Comparison of ENCODE assay signal across 7 mouse cellular contexts in genomic region chr10:81266211-81267105, GRCm38 (mm10). TPM values are rescaled to one million over a fixed set of nuclear protein-coding genes. Genes with fewer than 3 reads are reported as not detected.
DNase-seq lines count a peak whose midpoint lies in the region; ATAC-seq lines count a peak whose summit lies in the region.

TSS of gene Mrpl54 (minus strand) at chr10:81266934.
TSS of gene Apba3 (plus strand) at chr10:81266960.

- peak within 1 kb of the TSS; percentile 81 for H3K9ac ChIP-seq in embryonic facial prominence, embryonic 11.5 days (replicated peaks; ENCODE audit: low read length)
- peak within 1 kb of the TSS; percentile 83 for H3K9ac ChIP-seq in limb, embryonic 11.5 days (ENCODE audit: low read length)
- peak within 1 kb of the TSS; percentile 68 for H3K9ac ChIP-seq in midbrain, embryonic 14.5 days (replicated peaks; ENCODE audit: low read length)

- peak; percentile 98 for DNase-seq in adrenal gland, postnatal 14 days
- DNase-seq in embryonic facial prominence, embryonic 11.5 days (ENCODE audit: low spot score): peak; percentile 98
- peak; percentile 100 for DNase-seq in heart, adult 11 months
- DNase-seq in kidney, adult 18-20 months: peak; percentile 98
- peak; percentile 95 for DNase-seq in limb, embryonic 11.5 days (ENCODE audit: low spot score)
- DNase-seq in midbrain, embryonic 14.5 days: peak; percentile 99
- DNase-seq in spleen, adult 18-20 months: peak; percentile 94 to 95

- H3K4me1 ChIP-seq in embryonic facial prominence, embryonic 11.5 days (ENCODE audit: control insufficient read depth, insufficient read depth, low read length): no peaks in the 10 kb centered on the region
- 0 out of 2 replicates have a peak, but pooled peaks cover 2% of the 10 kb centered on the region for H3K4me1 ChIP-seq in limb, embryonic 11.5 days (ENCODE audit: control insufficient read depth, insufficient read depth, low read length)
- H3K4me1 ChIP-seq in midbrain, embryonic 14.5 days (ENCODE audit: control insufficient read depth, insufficient read depth, low read length): peaks cover 12% of the 10 kb centered on the region; the same call in 1 of the 2 replicates

- under 1% methylated on average over 48 of the region's 48 CpGs for WGBS in embryonic facial prominence, embryonic 11.5 days
- WGBS in limb, embryonic 11.5 days: 1% methylated on average over 48 of the region's 48 CpGs
- whole genome bisulfite sequencing in midbrain, embryonic 14.5 days: 2% methylated on average over 48 of the region's 48 CpGs

- H3K4me2 ChIP-seq in embryonic facial prominence, embryonic 11.5 days (ENCODE audit: low read depth, low read length): peak within 1 kb of the TSS; percentile 48
- H3K4me2 ChIP-seq in limb, embryonic 11.5 days (ENCODE audit: low read depth, severe bottlenecking): peak within 1 kb of the TSS; percentile 67
- peak within 1 kb of the TSS; percentile 71 for H3K4me2 ChIP-seq in midbrain, embryonic 14.5 days (ENCODE audit: low read length)

- ATAC-seq in embryonic facial prominence, embryonic 11.5 days (replicated peaks; ENCODE audit: insufficient number of reproducible peaks, low FRiP score, low TSS enrichment, low read depth): peak; percentile 87
- peak; percentile 90 for ATAC-seq in limb, embryonic 11.5 days (ENCODE audit: insufficient number of reproducible peaks, low FRiP score, low TSS enrichment, low read depth)
- ATAC-seq in midbrain, embryonic 14.5 days (ENCODE audit: low FRiP score, low TSS enrichment): peak; percentile 93

- H3K9me3 ChIP-seq in embryonic facial prominence, embryonic 11.5 days (replicated peaks; ENCODE audit: control insufficient read depth, low read length): no peaks in the 10 kb centered on the region
- H3K9me3 ChIP-seq in limb, embryonic 11.5 days (ENCODE audit: control insufficient read depth, low read length): no peaks in the 10 kb centered on the region
- no peaks in the 10 kb centered on the region for H3K9me3 ChIP-seq in midbrain, embryonic 14.5 days (ENCODE audit: control insufficient read depth, low read length)

- H3K36me3 ChIP-seq in embryonic facial prominence, embryonic 11.5 days (replicated peaks; ENCODE audit: control insufficient read depth, insufficient read depth, low read depth, low read length): peaks cover 2% of the 10 kb centered on the region
- peaks cover 10% of the 10 kb centered on the region; the same call in 1 of the 2 replicates for H3K36me3 ChIP-seq in limb, embryonic 11.5 days (ENCODE audit: control insufficient read depth, insufficient read depth, low read length)
- peaks cover 43% of the 10 kb centered on the region for H3K36me3 ChIP-seq in midbrain, embryonic 14.5 days (ENCODE audit: control insufficient read depth, insufficient read depth, low read length)

- H3K27me3 ChIP-seq in embryonic facial prominence, embryonic 11.5 days (ENCODE audit: control insufficient read depth, insufficient read depth, low read length): no peaks in the 10 kb centered on the region
- H3K27me3 ChIP-seq in limb, embryonic 11.5 days (ENCODE audit: control insufficient read depth, insufficient read depth, low read length): no peaks in the 10 kb centered on the region
- H3K27me3 ChIP-seq in midbrain, embryonic 14.5 days (ENCODE audit: control insufficient read depth, insufficient read depth, low read length): no peaks in the 10 kb centered on the region

- no peak within 1 kb of the TSS; the same call in 1 of the 2 replicates for H3K27ac ChIP-seq in embryonic facial prominence, embryonic 11.5 days (replicated peaks; ENCODE audit: low read depth, low read length)
- no peak within 1 kb of the TSS; the same call in 1 of the 2 replicates for H3K27ac ChIP-seq in limb, embryonic 11.5 days (replicated peaks; ENCODE audit: low read depth, low read length)
- peak within 1 kb of the TSS; percentile 81 for H3K27ac ChIP-seq in midbrain, embryonic 14.5 days (replicated peaks; ENCODE audit: low read depth, low read length)

- peak within 1 kb of the TSS; percentile 59 for H3K4me3 ChIP-seq in embryonic facial prominence, embryonic 11.5 days (ENCODE audit: low read depth, low read length)
- peak within 1 kb of the TSS; percentile 70 for H3K4me3 ChIP-seq in limb, embryonic 11.5 days (ENCODE audit: low read depth, low read length)
- H3K4me3 ChIP-seq in midbrain, embryonic 14.5 days (replicated peaks; ENCODE audit: low read depth, low read length): peak within 1 kb of the TSS; percentile 58

RNA-seq across cellular contexts. Expression of gene Mrpl54, which starts in this region (rescaled TPM):
- 108 and 113 TPM in 2 replicates for total RNA-seq in adrenal gland, postnatal 14 days (2021)
- 203 and 205 TPM in 2 replicates for polyA plus RNA-seq in embryonic facial prominence, embryonic 11.5 days (2014; fragmentation: Nextera tagmentation; extraction: Ambion mirVana)
- polyA plus RNA-seq in limb, embryonic 11.5 days (2014; fragmentation: Nextera tagmentation; extraction: Ambion mirVana): 198 and 217 TPM in 2 replicates
- polyA plus RNA-seq in midbrain, embryonic 14.5 days (2014; fragmentation: Nextera tagmentation; extraction: Ambion mirVana): 121 and 152 TPM in 2 replicates

RNA-seq across cellular contexts. Expression of gene Apba3, which starts in this region (rescaled TPM):
- total RNA-seq in adrenal gland, postnatal 14 days (2021): 95.0 and 100 TPM in 2 replicates
- 35.3 and 41.3 TPM in 2 replicates for polyA plus RNA-seq in embryonic facial prominence, embryonic 11.5 days (2014; fragmentation: Nextera tagmentation; extraction: Ambion mirVana)
- polyA plus RNA-seq in limb, embryonic 11.5 days (2014; fragmentation: Nextera tagmentation; extraction: Ambion mirVana): 45.3 and 46.3 TPM in 2 replicates
- 25.1 and 27.5 TPM in 2 replicates for polyA plus RNA-seq in midbrain, embryonic 14.5 days (2014; fragmentation: Nextera tagmentation; extraction: Ambion mirVana)
